Mouse (Mus musculus): ENCODE results near the gene Ltbp4. TPM values are rescaled to one million over a fixed set of nuclear protein-coding genes. Genes with fewer than 3 reads are reported as not detected.
A peak's percentile ranks its signal among the peaks of the same experiment; 100 is the strongest.

Ltbp4 gene
- total RNA-seq (2014; rRNA removed) (25.3 and 44.3 TPM in 2 replicates), polyA plus RNA-seq (2015; fragmentation: Nextera tagmentation; extraction: Ambion mirVana) (13.6 and 16.0 TPM in 2 replicates)

DNA sequence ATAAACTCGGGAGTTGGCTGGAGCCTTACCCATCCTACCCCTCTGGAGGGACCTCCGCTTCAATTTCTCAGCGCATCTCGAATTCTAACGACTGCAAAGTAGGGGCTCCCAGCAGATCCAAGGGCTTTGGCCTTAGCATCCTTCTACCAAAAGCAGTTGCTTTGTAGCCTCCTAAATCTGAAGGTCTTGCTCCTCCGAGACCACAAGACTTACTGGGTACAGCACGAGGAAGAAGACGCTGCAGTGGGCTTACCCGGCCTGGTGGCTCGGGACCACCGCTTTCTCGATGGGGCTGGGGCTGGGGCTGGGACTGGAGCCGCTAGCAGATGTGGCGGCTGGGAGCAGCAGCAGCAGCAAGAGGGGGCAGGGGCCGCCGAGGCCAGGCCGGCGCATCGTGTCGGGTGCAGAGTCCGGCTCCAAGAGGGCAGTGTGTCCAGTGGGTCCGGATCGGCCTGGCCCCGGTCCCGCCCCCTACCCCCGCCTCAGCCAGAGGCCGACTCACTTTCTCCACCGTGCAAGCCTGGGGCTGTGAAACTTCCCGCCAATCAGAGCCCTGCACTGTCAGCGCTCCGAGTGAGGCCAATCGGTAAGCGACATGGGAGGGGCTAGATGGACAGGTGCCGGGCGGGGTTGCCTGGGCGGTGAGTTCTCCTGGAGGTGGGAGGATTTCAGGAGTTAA is at the start of gene Ltbp4:
TSS of gene Ltbp4 (minus strand) at position 518 of the 679 bp plus-strand sequence.
- peak within 1 kb of the TSS; percentile 51 for H3K4me2 ChIP-seq (ENCODE audit: low read depth, low read length, poor library complexity, severe bottlenecking)
- H3K27ac ChIP-seq (ENCODE audit: low read depth, low read length): no peak within 1 kb of the TSS
- no peaks in the 10 kb centered on the region for H3K9me3 ChIP-seq (ENCODE audit: low read length)
- H3K9ac ChIP-seq (replicated peaks; ENCODE audit: low read length, poor library complexity, severe bottlenecking): no peak within 1 kb of the TSS
- H3K4me3 ChIP-seq (ENCODE audit: low read depth, low read length): peak within 1 kb of the TSS; percentile 14; the same call in 1 of the 2 replicates
- WGBS: 4% methylated on average over 36 of the region's 36 CpGs
- H3K4me1 ChIP-seq (ENCODE audit: insufficient read depth, low read length): peaks cover 11% of the 10 kb centered on the region; the same call in 1 of the 2 replicates
- H3K27me3 ChIP-seq (ENCODE audit: insufficient read depth, low read length): peaks cover 46% of the 10 kb centered on the region
- TF ChIP-seq CTCF (IDR thresholded peaks at IDR 0.05): no peak
- ATAC-seq (ENCODE audit: low FRiP score) (no peak), DNase-seq (ENCODE audit: low spot score) (no peak)
- H3K36me3 ChIP-seq (ENCODE audit: insufficient read depth, low read length): peaks cover 10% of the 10 kb centered on the region

- WGBS: 46% methylated on average over 4 of the region's 4 CpGs
- no peak for ATAC-seq (ENCODE audit: low FRiP score)
These were observed 47.2 kb upstream of the Ltbp4 start for GRCm38 (mm10) chr7:27384731-27385130.

DNA sequence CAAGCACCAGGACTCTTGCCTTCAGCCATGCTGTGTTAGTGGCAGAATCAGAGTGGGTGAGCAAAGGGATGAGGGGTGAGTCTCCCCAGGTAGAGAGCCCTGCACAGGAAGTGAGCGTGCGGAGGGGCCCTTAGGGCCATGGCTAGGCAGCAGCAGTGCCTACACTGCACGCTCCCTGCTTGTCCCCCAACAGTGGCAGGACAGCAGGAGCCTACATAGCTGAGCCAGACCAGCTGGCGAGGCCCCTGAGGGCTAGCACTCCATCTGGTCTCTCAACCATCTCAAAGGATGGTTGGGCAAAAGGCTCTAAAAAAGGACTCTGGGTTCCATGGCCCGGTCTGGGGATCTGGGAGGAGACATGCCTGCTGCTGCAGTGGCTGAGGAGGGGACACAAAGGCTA is 46.6 kb upstream of the Ltbp4 start:
- H3K4me1 ChIP-seq (ENCODE audit: insufficient read depth, low read length): no peaks in the 10 kb centered on the region
- DNase-seq (ENCODE audit: low spot score) (no peak), ATAC-seq (ENCODE audit: low FRiP score) (no peak)
- H3K4me2 ChIP-seq (ENCODE audit: low read depth, low read length, poor library complexity, severe bottlenecking): no peak overlapping the region
- H3K27ac ChIP-seq (ENCODE audit: low read depth, low read length): no peak overlapping the region
- WGBS: 66% methylated on average over 5 of the region's 5 CpGs
- no peaks in the 10 kb centered on the region for H3K27me3 ChIP-seq (ENCODE audit: insufficient read depth, low read length)
- no peaks in the 10 kb centered on the region for H3K9me3 ChIP-seq (ENCODE audit: low read length)
- no peak overlapping the region for H3K4me3 ChIP-seq (ENCODE audit: low read depth, low read length)
- no peak for TF ChIP-seq CTCF (IDR thresholded peaks at IDR 0.05)
- 0 out of 2 replicates have a peak, but pooled peaks cover 3% of the 10 kb centered on the region for H3K36me3 ChIP-seq (ENCODE audit: insufficient read depth, low read length)
- no peak overlapping the region for H3K9ac ChIP-seq (replicated peaks; ENCODE audit: low read length, poor library complexity, severe bottlenecking)

More at GRCm38 (mm10) chr7:27384731-27385130, 47.2 kb upstream of the Ltbp4 start:
- no peaks in the 10 kb centered on the region for H3K9me3 ChIP-seq (ENCODE audit: low read length)
- no peaks in the 10 kb centered on the region for H3K27me3 ChIP-seq (ENCODE audit: insufficient read depth, low read length)
- no peak overlapping the region for H3K4me2 ChIP-seq (ENCODE audit: low read depth, low read length, poor library complexity, severe bottlenecking)
- no peak overlapping the region for H3K27ac ChIP-seq (ENCODE audit: low read depth, low read length)
- H3K36me3 ChIP-seq (ENCODE audit: insufficient read depth, low read length): 0 out of 2 replicates have a peak, but pooled peaks cover 3% of the 10 kb centered on the region
- H3K4me1 ChIP-seq (ENCODE audit: insufficient read depth, low read length): no peaks in the 10 kb centered on the region
- TF ChIP-seq CTCF (IDR thresholded peaks at IDR 0.05): peak; percentile 70
- DNase-seq (ENCODE audit: low spot score): no peak
- no peak overlapping the region for H3K4me3 ChIP-seq (ENCODE audit: low read depth, low read length)
- no peak overlapping the region for H3K9ac ChIP-seq (replicated peaks; ENCODE audit: low read length, poor library complexity, severe bottlenecking)

DNA sequence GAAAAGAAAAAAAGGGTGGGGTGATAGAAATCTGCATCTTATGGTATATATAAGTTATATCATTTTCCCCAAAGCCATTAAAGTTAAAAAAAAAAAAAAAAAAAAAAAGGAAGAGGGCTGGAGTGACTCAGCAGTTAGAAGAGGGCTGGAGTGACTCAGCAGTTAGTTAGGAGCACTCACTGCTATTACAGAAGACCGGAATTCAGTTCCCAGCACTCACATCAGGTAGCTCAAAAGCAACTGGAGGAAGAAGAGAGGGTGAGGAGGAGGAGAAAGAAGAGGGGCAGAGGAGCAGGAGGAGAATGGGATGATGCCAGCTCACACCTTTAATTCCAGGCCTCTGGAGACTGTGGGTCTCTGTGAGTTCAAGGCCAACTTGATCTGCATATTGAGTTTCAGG is 45.7 kb upstream of the Ltbp4 start:
- Histone ChIP-seq H3K9ac (replicated peaks; ENCODE audit: low read length, poor library complexity, severe bottlenecking) (no peak overlapping the region), H3K9me3 (ENCODE audit: low read length) (no peaks in the 10 kb centered on the region), H3K4me2 (ENCODE audit: low read depth, low read length, poor library complexity, severe bottlenecking) (no peak overlapping the region), H3K4me3 (ENCODE audit: low read depth, low read length) (no peak overlapping the region), H3K27ac (ENCODE audit: low read depth, low read length) (no peak overlapping the region), H3K36me3 (ENCODE audit: insufficient read depth, low read length) (0 out of 2 replicates have a peak, but pooled peaks cover 3% of the 10 kb centered on the region), H3K4me1 (ENCODE audit: insufficient read depth, low read length) (no peaks in the 10 kb centered on the region), H3K27me3 (ENCODE audit: insufficient read depth, low read length) (no peaks in the 10 kb centered on the region)
- DNase-seq (ENCODE audit: low spot score) (no peak), ATAC-seq (ENCODE audit: low FRiP score) (no peak)
- WGBS: 71% methylated on average over 1 of the region's 1 CpGs
- no peak for TF ChIP-seq CTCF (IDR thresholded peaks at IDR 0.05)

DNA sequence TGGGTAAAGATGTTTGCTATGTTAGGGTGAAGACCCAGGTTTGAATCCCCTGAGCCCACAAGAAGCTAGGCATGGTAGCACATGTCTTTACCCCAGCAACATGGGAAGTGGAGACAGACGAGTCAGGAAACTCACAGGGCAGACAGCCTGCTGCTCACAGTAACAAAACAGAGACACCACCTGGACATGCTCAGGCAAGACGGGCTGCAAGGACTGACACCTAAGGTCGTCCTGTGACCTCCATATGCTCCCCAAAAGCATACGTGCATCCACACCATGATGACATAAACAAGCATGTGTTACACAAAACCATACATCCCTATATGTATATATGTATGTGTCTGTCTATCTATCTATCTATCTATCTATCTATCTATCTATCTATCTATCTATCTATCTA is 44.1 kb upstream of the Ltbp4 start:
- no peak for TF ChIP-seq CTCF (IDR thresholded peaks at IDR 0.05)
- Histone ChIP-seq H3K36me3 (ENCODE audit: insufficient read depth, low read length) (no peaks in the 10 kb centered on the region), H3K27ac (ENCODE audit: low read depth, low read length) (no peak overlapping the region), H3K9me3 (ENCODE audit: low read length) (no peaks in the 10 kb centered on the region), H3K4me1 (ENCODE audit: insufficient read depth, low read length) (no peaks in the 10 kb centered on the region), H3K4me2 (ENCODE audit: low read depth, low read length, poor library complexity, severe bottlenecking) (no peak overlapping the region), H3K9ac (replicated peaks; ENCODE audit: low read length, poor library complexity, severe bottlenecking) (no peak overlapping the region), H3K27me3 (ENCODE audit: insufficient read depth, low read length) (no peaks in the 10 kb centered on the region), H3K4me3 (ENCODE audit: low read depth, low read length) (no peak overlapping the region)
- no peak for DNase-seq (ENCODE audit: low spot score)
- WGBS: 61% methylated on average over 4 of the region's 4 CpGs
- no peak for ATAC-seq (ENCODE audit: low FRiP score)

GRCm38 (mm10) chr7:27381009-27381408 is 43.5 kb upstream of the Ltbp4 start:
- 29% methylated on average over 1 of the region's 1 CpGs for WGBS
- TF ChIP-seq CTCF (IDR thresholded peaks at IDR 0.05): no peak

More at GRCm38 (mm10) chr7:27381009-27381408, 43.5 kb upstream of the Ltbp4 start:
- H3K9me3 ChIP-seq (ENCODE audit: low read length): no peaks in the 10 kb centered on the region
- H3K36me3 ChIP-seq (ENCODE audit: insufficient read depth, low read length): no peaks in the 10 kb centered on the region
- no peak for ATAC-seq (ENCODE audit: low FRiP score)
- no peak overlapping the region for H3K9ac ChIP-seq (replicated peaks; ENCODE audit: low read length, poor library complexity, severe bottlenecking)
- H3K27me3 ChIP-seq (ENCODE audit: insufficient read depth, low read length): peaks cover 2% of the 10 kb centered on the region; the same call in 1 of the 2 replicates
- H3K4me1 ChIP-seq (ENCODE audit: insufficient read depth, low read length): no peaks in the 10 kb centered on the region
- DNase-seq (ENCODE audit: low spot score): no peak
- H3K4me2 ChIP-seq (ENCODE audit: low read depth, low read length, poor library complexity, severe bottlenecking): no peak overlapping the region
- H3K4me3 ChIP-seq (ENCODE audit: low read depth, low read length): no peak overlapping the region
- no peak overlapping the region for H3K27ac ChIP-seq (ENCODE audit: low read depth, low read length)

Data from midbrain, postnatal 0 days (tissue).